Mouse (Mus musculus): ENCODE data around the gene Mcrs1. TPM values are rescaled to one million over a fixed set of nuclear protein-coding genes. Genes with fewer than 3 reads are reported as not detected.
"Not testable (repeated sequence)": the region's sequence is repeated elsewhere in the genome, so short reads cannot be mapped to it uniquely, and the experiment has no call there.

The Mcrs1 gene
- polyA plus RNA-seq, 1 experiment from 2014 or later: 180 TPM

DNA sequence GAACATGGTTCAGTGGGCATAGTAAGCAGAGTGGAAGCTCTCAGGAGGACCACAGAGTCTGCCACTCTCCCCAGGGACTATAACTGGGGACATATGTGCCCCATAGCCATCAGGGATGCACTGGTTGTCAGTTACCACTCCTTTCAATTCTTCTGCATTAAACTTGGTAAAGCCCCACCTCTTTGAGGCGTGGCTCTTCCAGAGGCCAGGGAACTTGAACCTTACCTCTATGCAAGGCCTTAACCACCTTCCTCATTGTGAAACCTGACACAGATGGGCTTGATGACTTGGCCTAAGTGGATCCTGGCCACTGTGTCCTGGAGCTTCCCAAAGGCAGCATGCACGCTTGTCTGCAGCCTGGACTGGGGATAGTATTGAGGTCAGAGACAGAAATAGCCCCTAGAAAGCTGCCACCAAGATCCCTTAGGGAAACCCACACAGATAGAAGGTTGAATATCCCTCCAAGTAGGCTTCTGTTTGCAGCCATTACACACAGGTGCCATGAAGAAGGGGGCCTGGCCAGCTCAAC is 2.8 kb upstream of the Mcrs1 start:
- no peaks in the 10 kb centered on the region for H3K27me3 ChIP-seq (ENCODE audit: control insufficient read depth, insufficient read depth, low read length)
- H3K9ac ChIP-seq (ENCODE audit: low read depth, low read length): no peak overlapping the region
- H3K4me2 ChIP-seq (replicated peaks; ENCODE audit: low read depth, low read length): no peak overlapping the region
- no peak overlapping the region; the same call in 1 of the 2 replicates for H3K27ac ChIP-seq (ENCODE audit: low read depth, low read length)
- no peaks in the 10 kb centered on the region for H3K36me3 ChIP-seq (ENCODE audit: control insufficient read depth, insufficient read depth, low read length)
- ATAC-seq (ENCODE audit: low FRiP score, low TSS enrichment): no peak
- no peaks in the 10 kb centered on the region for H3K9me3 ChIP-seq (ENCODE audit: control insufficient read depth, low read length)
- 85% methylated on average over 2 of the region's 2 CpGs for WGBS
- peaks cover 23% of the 10 kb centered on the region; the same call in 1 of the 2 replicates for H3K4me1 ChIP-seq (ENCODE audit: control insufficient read depth, insufficient read depth, low read length)
- H3K4me3 ChIP-seq (ENCODE audit: low read length): no peak overlapping the region

- Histone ChIP-seq H3K36me3 (ENCODE audit: control insufficient read depth, insufficient read depth, low read length) (0 out of 2 replicates have a peak, but pooled peaks cover 2% of the 10 kb centered on the region), H3K4me2 (replicated peaks; ENCODE audit: low read depth, low read length) (no peak overlapping the region), H3K27me3 (ENCODE audit: control insufficient read depth, insufficient read depth, low read length) (no peaks in the 10 kb centered on the region), H3K27ac (ENCODE audit: low read depth, low read length) (peak overlapping the region; percentile 3; the same call in 1 of the 2 replicates), H3K9ac (ENCODE audit: low read depth, low read length) (no peak overlapping the region), H3K4me3 (ENCODE audit: low read length) (no peak overlapping the region), H3K4me1 (ENCODE audit: control insufficient read depth, insufficient read depth, low read length) (peaks cover 28% of the 10 kb centered on the region), H3K9me3 (ENCODE audit: control insufficient read depth, low read length) (no peaks in the 10 kb centered on the region)
- WGBS: 64% methylated on average over 6 of the region's 6 CpGs
- ATAC-seq (ENCODE audit: low FRiP score, low TSS enrichment): no peak
These were observed 2.0 kb upstream of the Mcrs1 start for GRCm38 (mm10) chr15:99253772-99254171.

- not testable (repeated sequence) for H3K9me3 ChIP-seq (ENCODE audit: control insufficient read depth, low read length); H3K27me3 ChIP-seq (ENCODE audit: control insufficient read depth, insufficient read depth, low read length); H3K9ac ChIP-seq (ENCODE audit: low read depth, low read length); H3K36me3 ChIP-seq (ENCODE audit: control insufficient read depth, insufficient read depth, low read length); ATAC-seq (ENCODE audit: low FRiP score, low TSS enrichment)
- H3K4me3 ChIP-seq (ENCODE audit: low read length): peak overlapping the region; percentile 69
- peak overlapping the region; percentile 98 for H3K27ac ChIP-seq (ENCODE audit: low read depth, low read length)
- peaks cover 29% of the 10 kb centered on the region for H3K4me1 ChIP-seq (ENCODE audit: control insufficient read depth, insufficient read depth, low read length)
- H3K4me2 ChIP-seq (replicated peaks; ENCODE audit: low read depth, low read length): peak overlapping the region; percentile 60
- WGBS: 47% methylated on average over 2 of the region's 2 CpGs
These were observed 1.4 kb upstream of the Mcrs1 start for GRCm38 (mm10) chr15:99253175-99253479.

- ATAC-seq (ENCODE audit: low FRiP score, low TSS enrichment): peak; percentile 42
- peak overlapping the region; percentile 69 for H3K4me3 ChIP-seq (ENCODE audit: low read length)
- H3K9me3 ChIP-seq (ENCODE audit: control insufficient read depth, low read length): no peaks in the 10 kb centered on the region
- H3K27me3 ChIP-seq (ENCODE audit: control insufficient read depth, insufficient read depth, low read length): no peaks in the 10 kb centered on the region
- 2% methylated on average over 22 of the region's 22 CpGs for WGBS
- peaks cover 13% of the 10 kb centered on the region; the same call in 1 of the 2 replicates for H3K36me3 ChIP-seq (ENCODE audit: control insufficient read depth, insufficient read depth, low read length)
- peaks cover 29% of the 10 kb centered on the region for H3K4me1 ChIP-seq (ENCODE audit: control insufficient read depth, insufficient read depth, low read length)
- peak overlapping the region; percentile 74 for H3K9ac ChIP-seq (ENCODE audit: low read depth, low read length)
- peak overlapping the region; percentile 60 for H3K4me2 ChIP-seq (replicated peaks; ENCODE audit: low read depth, low read length)
- peak overlapping the region; percentile 98 for H3K27ac ChIP-seq (ENCODE audit: low read depth, low read length)
These were observed 817 bp upstream of the Mcrs1 start for GRCm38 (mm10) chr15:99252381-99253174.

- WGBS: 2% methylated on average over 14 of the region's 15 CpGs
- not testable (repeated sequence) for H3K27me3 ChIP-seq (ENCODE audit: control insufficient read depth, insufficient read depth, low read length); ATAC-seq (ENCODE audit: low FRiP score, low TSS enrichment); H3K27ac ChIP-seq (ENCODE audit: low read depth, low read length); H3K9me3 ChIP-seq (ENCODE audit: control insufficient read depth, low read length)
- Histone ChIP-seq H3K4me3 (ENCODE audit: low read length) (peak overlapping the region; percentile 69), H3K9ac (ENCODE audit: low read depth, low read length) (peak overlapping the region; percentile 74; the same call in 1 of the 2 replicates), H3K4me2 (replicated peaks; ENCODE audit: low read depth, low read length) (peak overlapping the region; percentile 60), H3K36me3 (ENCODE audit: control insufficient read depth, insufficient read depth, low read length) (peaks cover 28% of the 10 kb centered on the region), H3K4me1 (ENCODE audit: control insufficient read depth, insufficient read depth, low read length) (peaks cover 29% of the 10 kb centered on the region)
These were observed 650 bp downstream of the Mcrs1 start for GRCm38 (mm10) chr15:99251111-99251510.

DNA sequence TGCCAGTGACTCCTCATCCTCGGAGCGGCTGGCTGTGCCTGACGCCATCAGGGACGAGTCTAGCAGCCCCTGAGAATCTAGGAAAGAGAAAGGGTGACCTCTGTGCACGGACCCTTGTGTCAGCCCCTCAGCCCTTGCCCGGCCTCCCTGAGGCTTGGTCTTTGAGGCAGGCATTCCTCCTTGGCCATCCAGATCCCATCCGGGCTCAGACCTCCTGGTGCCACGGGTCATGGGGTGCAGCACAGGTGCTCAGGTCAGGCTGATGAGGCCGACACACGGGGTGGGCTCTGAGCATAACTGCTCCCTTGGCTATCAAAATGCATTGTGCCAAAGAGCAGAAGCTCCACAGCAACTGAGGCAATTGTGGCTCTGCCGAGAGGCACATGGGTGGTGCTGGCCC is 1.8 kb downstream of the Mcrs1 start:
- no peak overlapping the region for H3K27ac ChIP-seq (ENCODE audit: low read depth, low read length)
- no peak for ATAC-seq (ENCODE audit: low FRiP score, low TSS enrichment)
- no peak overlapping the region for H3K4me2 ChIP-seq (replicated peaks; ENCODE audit: low read depth, low read length)
- 78% methylated on average over 10 of the region's 11 CpGs for WGBS
- H3K4me3 ChIP-seq (ENCODE audit: low read length): no peak overlapping the region
- H3K36me3 ChIP-seq (ENCODE audit: control insufficient read depth, insufficient read depth, low read length): peaks cover 39% of the 10 kb centered on the region
- peak overlapping the region; percentile 23; the same call in 1 of the 2 replicates for H3K9ac ChIP-seq (ENCODE audit: low read depth, low read length)
- H3K4me1 ChIP-seq (ENCODE audit: control insufficient read depth, insufficient read depth, low read length): peaks cover 29% of the 10 kb centered on the region
- H3K9me3 ChIP-seq (ENCODE audit: control insufficient read depth, low read length): no peaks in the 10 kb centered on the region
- no peaks in the 10 kb centered on the region for H3K27me3 ChIP-seq (ENCODE audit: control insufficient read depth, insufficient read depth, low read length)

DNA sequence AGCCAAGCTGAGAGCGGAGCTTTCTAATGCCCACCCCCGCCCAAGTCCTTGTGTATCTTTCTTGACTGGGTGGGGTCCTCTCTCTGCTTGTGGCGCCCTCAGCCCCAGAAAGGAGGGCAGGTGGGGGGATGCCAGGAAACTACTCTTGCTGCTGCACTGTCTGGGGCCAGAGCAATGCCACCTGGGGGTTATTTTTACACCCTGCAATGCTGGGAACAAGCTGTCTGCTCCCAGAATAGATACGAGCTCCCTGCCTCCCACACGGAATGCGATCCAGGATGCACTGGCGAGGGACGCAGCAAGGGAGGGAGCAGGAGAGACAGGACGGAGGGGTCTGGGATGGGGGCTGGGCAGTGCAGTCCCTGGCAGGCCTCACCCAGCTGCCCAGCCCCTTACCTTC is 2.8 kb downstream of the Mcrs1 start:
- ATAC-seq (ENCODE audit: low FRiP score, low TSS enrichment): peak; percentile 13; the same call in 1 of the 2 replicates
- peaks cover 24% of the 10 kb centered on the region for H3K4me1 ChIP-seq (ENCODE audit: control insufficient read depth, insufficient read depth, low read length)
- H3K4me3 ChIP-seq (ENCODE audit: low read length): no peak overlapping the region
- H3K9me3 ChIP-seq (ENCODE audit: control insufficient read depth, low read length): no peaks in the 10 kb centered on the region
- 43% methylated on average over 9 of the region's 9 CpGs for WGBS
- H3K4me2 ChIP-seq (replicated peaks; ENCODE audit: low read depth, low read length): peak overlapping the region; percentile 4; the same call in 1 of the 2 replicates
- no peaks in the 10 kb centered on the region for H3K27me3 ChIP-seq (ENCODE audit: control insufficient read depth, insufficient read depth, low read length)
- peak overlapping the region; percentile 31; the same call in 1 of the 2 replicates for H3K27ac ChIP-seq (ENCODE audit: low read depth, low read length)
- H3K9ac ChIP-seq (ENCODE audit: low read depth, low read length): 0 out of 2 replicates have a peak overlapping the region, but pooled peaks have one; percentile 23
- peaks cover 48% of the 10 kb centered on the region for H3K36me3 ChIP-seq (ENCODE audit: control insufficient read depth, insufficient read depth, low read length)

- Histone ChIP-seq H3K36me3 (ENCODE audit: control insufficient read depth, insufficient read depth, low read length) (peaks cover 66% of the 10 kb centered on the region), H3K4me1 (ENCODE audit: control insufficient read depth, insufficient read depth, low read length) (peaks cover 13% of the 10 kb centered on the region; the same call in 1 of the 2 replicates)
- H3K4me2 ChIP-seq (replicated peaks; ENCODE audit: low read depth, low read length); H3K9me3 ChIP-seq (ENCODE audit: control insufficient read depth, low read length); H3K4me3 ChIP-seq (ENCODE audit: low read length); H3K27ac ChIP-seq (ENCODE audit: low read depth, low read length); ATAC-seq (ENCODE audit: low FRiP score, low TSS enrichment); H3K27me3 ChIP-seq (ENCODE audit: control insufficient read depth, insufficient read depth, low read length); H3K9ac ChIP-seq (ENCODE audit: low read depth, low read length): not testable (repeated sequence)
- WGBS: 90% methylated on average over 6 of the region's 6 CpGs
These were observed 5.0 kb downstream of the Mcrs1 start for GRCm38 (mm10) chr15:99246736-99247135.

- WGBS: 92% methylated on average over 8 of the region's 10 CpGs
- peak; percentile 39 for ATAC-seq (ENCODE audit: low FRiP score, low TSS enrichment)
- Histone ChIP-seq H3K4me1 (ENCODE audit: control insufficient read depth, insufficient read depth, low read length) (no peaks in the 10 kb centered on the region), H3K27me3 (ENCODE audit: control insufficient read depth, insufficient read depth, low read length) (no peaks in the 10 kb centered on the region), H3K36me3 (ENCODE audit: control insufficient read depth, insufficient read depth, low read length) (peaks cover 52% of the 10 kb centered on the region), H3K4me2 (replicated peaks; ENCODE audit: low read depth, low read length) (no peak overlapping the region), H3K9ac (ENCODE audit: low read depth, low read length) (no peak overlapping the region), H3K4me3 (ENCODE audit: low read length) (no peak overlapping the region), H3K27ac (ENCODE audit: low read depth, low read length) (no peak overlapping the region), H3K9me3 (ENCODE audit: control insufficient read depth, low read length) (no peaks in the 10 kb centered on the region)
These were observed 9.7 kb downstream of the Mcrs1 start for GRCm38 (mm10) chr15:99242045-99242444.
